Mouse (Mus musculus) cerebellum, adult 2 months (tissue): ENCODE data around the gene Lcn12. TPM values are rescaled to one million over a fixed set of nuclear protein-coding genes. Genes with fewer than 3 reads are reported as not detected.
A peak's percentile ranks its signal among the peaks of the same experiment; 100 is the strongest.

Source experiments
- DNase-seq, 2 experiments: peaks; one replicate each; pipeline ENCODE4 v3.0.0; 2021
- H3K27ac ChIP-seq: fragments of 200-500 bp; 2 replicates; pipeline ENCODE4 v1.5.1; 2012; ENCODE audit warnings: low read length, control low read depth, inconsistent platforms; ENCODE audit not compliant: insufficient read depth
- H3K27me3 ChIP-seq: fragments of 200-500 bp; 2 replicates; pipeline ENCODE4 v1.6.1; 2012; ENCODE audit warnings: inconsistent platforms, mild to moderate bottlenecking, low read length, moderate library complexity; ENCODE audit not compliant: control insufficient read depth, insufficient read depth
- H3K4me1 ChIP-seq: fragments of 200-500 bp; 2 replicates; pipeline ENCODE4 v1.6.1; 2011; ENCODE audit warnings: low read length; ENCODE audit not compliant: control insufficient read depth, insufficient read depth
- H3K4me3 ChIP-seq: fragments of 200-500 bp; replicated peaks from 2 replicates; pipeline ENCODE3; 2011; ENCODE audit warnings: mild to moderate bottlenecking, low read depth, low read length, control low read depth; ENCODE audit not compliant: insufficient read depth
- CTCF ChIP-seq: fragments of 200-500 bp; IDR thresholded peaks from 2 replicates; pipeline ENCODE4 v1.5.1; 2011; ENCODE audit warnings: low read depth, mild to moderate bottlenecking, control low read depth, low read length, moderate library complexity, borderline replicate concordance; ENCODE audit not compliant: insufficient read depth
- POLR2A ChIP-seq: fragments of 200-500 bp; IDR thresholded peaks from 2 replicates; pipeline ENCODE4 v1.6.1; 2011; ENCODE audit warnings: low read length, control low read depth, borderline replicate concordance; ENCODE audit not compliant: insufficient read depth
- WGBS: fragments of 180-500 bp; shearing (Covaris S2); methylation state at CpG from one replicate; pipeline ENCODE4 v1.1.7; 2018; 5-methylcytosine and 5-hydroxymethylcytosine counted together
- polyA plus RNA-seq: library from polyadenylated mRNA; depleted of rRNA; stranded (reverse); fragments of >200 nt; gene quantifications from 2 replicates; pipeline ENCODE4 v1.2.3, GENCODE M21; 2012; rRNA removed

The Lcn12 gene
- polyA plus RNA-seq, result not detected in 2 replicates

- 32% methylated on average over 5 of the region's 5 CpGs for WGBS
These were observed at the start of gene Lcn12 for GRCm38 (mm10) chr2:25493476-25493961. Gene Lcn12 (minus strand): TSS chr2:25493911.

DNA sequence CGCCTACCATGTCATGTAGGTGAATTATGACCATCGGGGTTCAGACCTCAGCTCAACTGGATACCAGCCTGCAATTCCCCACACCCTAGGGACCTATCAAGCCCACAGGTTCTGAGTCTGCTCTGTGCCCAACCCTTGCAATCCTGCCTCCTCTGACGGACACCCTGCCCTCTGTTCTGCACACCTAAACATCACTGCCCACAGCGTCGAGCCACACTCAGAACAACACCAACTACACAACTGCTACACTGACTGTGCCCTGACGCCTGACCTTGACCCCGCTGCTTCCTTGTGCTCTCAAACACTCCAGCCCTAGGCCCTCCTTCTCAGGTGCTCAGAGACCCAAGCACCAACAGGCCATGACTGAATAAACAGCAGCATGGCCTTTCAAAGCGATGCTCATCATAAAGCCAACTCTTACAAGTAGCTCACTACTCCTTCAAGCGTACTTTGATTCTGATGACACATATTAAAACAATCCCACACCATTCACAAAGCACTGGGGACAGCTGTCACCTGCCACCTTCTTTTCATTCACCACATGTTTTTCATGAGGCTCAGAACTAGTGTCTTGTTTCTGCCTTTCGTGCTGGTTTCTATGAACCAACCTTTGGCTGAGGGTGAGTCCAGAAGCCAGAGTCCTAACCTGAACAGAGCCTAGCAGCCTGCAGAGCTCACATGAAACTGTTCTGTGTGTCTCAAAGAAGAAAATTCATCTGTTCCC lies 48.1 kb upstream of the Lcn12 start:
- WGBS, result 91% methylated on average over 10 of the region's 10 CpGs
- TF ChIP-seq POLR2A, result no peak
- TF ChIP-seq CTCF, result no peak
- no peak for DNase-seq

More at GRCm38 (mm10) chr2:25493476-25493961, at the start of gene Lcn12:
- no peak within 1 kb of the TSS for H3K4me3 ChIP-seq
- TF ChIP-seq CTCF, result no peak
- TF ChIP-seq POLR2A, result no peak
- peaks cover 34% of the 10 kb centered on the region for H3K4me1 ChIP-seq
- DNase-seq, result peak; percentile 81 to 82
- 0 out of 2 replicates have a peak within 1 kb of the TSS, but pooled peaks have one; percentile 4 for H3K27ac ChIP-seq
- no peaks in the 10 kb centered on the region for H3K27me3 ChIP-seq

GRCm38 (mm10) chr2:25540541-25540948 lies 46.8 kb upstream of the Lcn12 start:
- no peak for DNase-seq
- Histone ChIP-seq H3K4me3 (no peak overlapping the region), H3K4me1 (peaks cover 6% of the 10 kb centered on the region; the same call in 1 of the 2 replicates), H3K27me3 (no peaks in the 10 kb centered on the region), H3K27ac (no peak overlapping the region)
- 89% methylated on average over 4 of the region's 4 CpGs for WGBS
- TF ChIP-seq POLR2A (no peak), CTCF (no peak)

More for the DNA sequence above, 48.1 kb upstream of the Lcn12 start:
- no peak overlapping the region for H3K27ac ChIP-seq
- peaks cover 6% of the 10 kb centered on the region; the same call in 1 of the 2 replicates for H3K4me1 ChIP-seq
- H3K4me3 ChIP-seq, result no peak overlapping the region
- no peaks in the 10 kb centered on the region for H3K27me3 ChIP-seq

GRCm38 (mm10) chr2:25536531-25536930 lies 42.8 kb upstream of the Lcn12 start:
- H3K4me3 ChIP-seq, result no peak overlapping the region
- no peaks in the 10 kb centered on the region for H3K27me3 ChIP-seq
- H3K27ac ChIP-seq, result no peak overlapping the region
- WGBS, result 87% methylated on average over 8 of the region's 8 CpGs
- peaks cover 15% of the 10 kb centered on the region for H3K4me1 ChIP-seq
- TF ChIP-seq POLR2A (no peak), CTCF (no peak)
- DNase-seq, result no peak

DNA sequence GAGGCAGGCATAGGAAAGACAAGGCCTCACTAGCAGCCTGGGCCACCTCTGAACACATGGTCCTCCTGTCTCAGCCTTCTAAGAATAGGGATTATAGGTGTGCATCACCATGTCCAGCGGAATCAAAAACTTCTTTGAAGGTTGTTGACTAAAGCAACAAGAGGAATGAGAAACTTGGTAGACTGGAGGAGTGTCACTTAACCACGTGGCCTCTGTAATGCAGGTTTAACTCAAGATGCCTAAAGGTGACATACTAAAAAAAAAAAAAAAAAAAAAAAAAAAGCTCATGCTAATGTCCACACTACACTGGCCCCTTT lies 41.1 kb upstream of the Lcn12 start:
- H3K27ac ChIP-seq, result peak overlapping the region; percentile 45; the same call in 1 of the 2 replicates
- 98% methylated on average over 2 of the region's 2 CpGs for WGBS

DNA sequence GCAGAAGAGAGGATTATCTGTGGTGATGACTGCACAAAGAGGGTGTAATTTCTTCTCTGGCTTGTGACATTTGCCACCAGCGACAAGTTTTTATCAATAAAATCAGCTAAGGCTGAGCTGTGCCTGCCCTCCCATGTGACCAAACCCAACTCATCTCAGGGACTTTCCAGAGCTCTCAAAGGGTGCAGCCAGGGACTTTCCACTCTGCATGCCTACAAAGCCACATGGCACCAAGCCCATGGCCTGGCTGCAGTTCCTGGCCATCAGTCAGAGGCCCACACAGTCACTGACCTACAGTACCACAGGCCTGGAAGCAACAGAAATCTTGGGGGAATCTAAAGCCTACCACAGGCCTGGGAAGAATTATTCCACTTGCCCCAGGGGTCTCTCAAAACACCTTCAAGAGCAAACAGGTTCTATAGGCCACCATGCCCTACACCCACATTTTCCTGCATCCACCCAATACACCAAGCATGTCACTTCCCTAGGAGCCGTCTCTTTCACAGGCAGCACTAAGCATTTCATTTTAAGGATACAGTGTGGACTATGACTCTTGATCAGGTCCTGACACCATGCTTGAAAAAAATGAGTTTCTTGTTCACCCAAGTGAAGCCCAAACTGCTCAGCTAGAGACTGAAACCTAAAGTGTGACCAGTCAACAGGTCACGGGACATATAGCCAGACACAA lies 40.6 kb upstream of the Lcn12 start:
- peak; percentile 88 to 91 for DNase-seq
- no peak for TF ChIP-seq POLR2A
- TF ChIP-seq CTCF, result no peak
- Histone ChIP-seq H3K27me3 (no peaks in the 10 kb centered on the region), H3K4me1 (peaks cover 14% of the 10 kb centered on the region), H3K27ac (peak overlapping the region; percentile 45; the same call in 1 of the 2 replicates), H3K4me3 (no peak overlapping the region)
- WGBS, result 52% methylated on average over 3 of the region's 3 CpGs

More for the DNA sequence above, 41.1 kb upstream of the Lcn12 start:
- no peak for DNase-seq
- no peak for TF ChIP-seq POLR2A
- TF ChIP-seq CTCF, result no peak
- no peak overlapping the region for H3K4me3 ChIP-seq
- no peaks in the 10 kb centered on the region for H3K27me3 ChIP-seq
- peaks cover 14% of the 10 kb centered on the region for H3K4me1 ChIP-seq

GRCm38 (mm10) chr2:25533707-25534106 lies 40.0 kb upstream of the Lcn12 start:
- H3K4me1 ChIP-seq, result peaks cover 14% of the 10 kb centered on the region
- no peak for DNase-seq
- H3K4me3 ChIP-seq, result no peak overlapping the region
- no peak for TF ChIP-seq CTCF
- no peak for TF ChIP-seq POLR2A
- 26% methylated on average over 2 of the region's 2 CpGs for WGBS
- H3K27ac ChIP-seq, result peak overlapping the region; percentile 67; the same call in 1 of the 2 replicates
- no peaks in the 10 kb centered on the region for H3K27me3 ChIP-seq
